Mouse (Mus musculus) MEL (cell line): ENCODE measurements around the gene Wdr1. TPM values are rescaled to one million over a fixed set of nuclear protein-coding genes. Genes with fewer than 3 reads are reported as not detected.

ENCODE experiments used
- DNase-seq: peaks from one replicate; pipeline ENCODE4 v3.0.0; 2011; ENCODE audit warnings: low read depth, low spot score
- H3K27ac ChIP-seq: 2 replicates; pipeline ENCODE4 v1.5.1; 2012; ENCODE audit warnings: low read depth, mild to moderate bottlenecking, control low read depth, low read length, moderate library complexity; ENCODE audit not compliant: control insufficient read depth
- H3K27me3 ChIP-seq, 2 experiments: fragments of 150-350 bp in 1 of 2; sonication (generic) in 1 of 2; 2 replicates each; pipeline ENCODE4 v1.6.1; 2012; ENCODE audit warnings: low read length in 2 of 2, mild to moderate bottlenecking in 2 of 2, improper control_type of control experiment in 1 of 2, moderate library complexity in 1 of 2; ENCODE audit not compliant: insufficient read depth in 2 of 2, control insufficient read depth in 1 of 2
- H3K36me3 ChIP-seq, 2 experiments: 2 replicates each; pipeline ENCODE4 v1.6.1; 2012 to 2014; ENCODE audit warnings: low read length in 2 of 2, improper control_type of control experiment in 1 of 2, inconsistent platforms in 1 of 2, mild to moderate bottlenecking in 1 of 2; ENCODE audit not compliant: insufficient read depth in 2 of 2, control insufficient read depth in 1 of 2
- H3K4me1 ChIP-seq, 2 experiments: fragments of 150-350 bp in 1 of 2; sonication (generic) in 1 of 2; 2 replicates each; pipeline ENCODE4 v1.6.1; 2012; ENCODE audit warnings: low read length in 2 of 2, improper control_type of control experiment in 1 of 2, mild to moderate bottlenecking in 1 of 2; ENCODE audit not compliant: insufficient read depth in 2 of 2, control insufficient read depth in 1 of 2
- H3K4me3 ChIP-seq, 2 experiments: fragments of 150-350 bp in 1 of 2; sonication (generic) in 1 of 2; 2 replicates each; pipeline ENCODE4 v1.5.1; 2012; ENCODE audit warnings: low read depth in 2 of 2, low read length in 2 of 2, mild to moderate bottlenecking in 2 of 2, moderate library complexity in 2 of 2, control low read depth in 1 of 2, improper control_type of control experiment in 1 of 2; ENCODE audit not compliant: control insufficient read depth in 1 of 2, insufficient read depth in 1 of 2
- H3K79me2 ChIP-seq: 2 replicates; pipeline ENCODE4 v1.6.1; 2012; ENCODE audit warnings: mild to moderate bottlenecking, low read length, moderate library complexity; ENCODE audit not compliant: control insufficient read depth, poor library complexity, insufficient read depth
- H3K9ac ChIP-seq: 2 replicates; pipeline ENCODE4 v1.6.1; 2012; ENCODE audit warnings: low read depth, mild to moderate bottlenecking, control low read depth, low read length, moderate library complexity; ENCODE audit not compliant: control insufficient read depth, poor library complexity, severe bottlenecking
- H3K9me3 ChIP-seq: fragments of 150-350 bp; sonication (generic); replicated peaks from 2 replicates; pipeline ENCODE4 v1.6.1; 2012; ENCODE audit warnings: mild to moderate bottlenecking, low read length, improper control_type of control experiment, moderate library complexity; ENCODE audit not compliant: insufficient read depth
- CTCF ChIP-seq, 3 experiments: IDR thresholded peaks in 2 of 3; conservative IDR thresholded peaks in 1 of 3; 2 replicates each; pipeline ENCODE4 v1.5.1; 2011 to 2012; ENCODE audit warnings: low read length in 3 of 3, low read depth in 2 of 3, mild to moderate bottlenecking in 2 of 3, improper control_type of control experiment in 1 of 3, inconsistent platforms in 1 of 3, mixed read lengths in 1 of 3, moderate library complexity in 1 of 3; ENCODE audit not compliant: control insufficient read depth in 1 of 3, insufficient read depth in 1 of 3, poor library complexity in 1 of 3, severe bottlenecking in 1 of 3
- E2F4 ChIP-seq: IDR thresholded peaks from 2 replicates; pipeline ENCODE4 v1.6.1; 2011; ENCODE audit warnings: low read depth, low read length, improper control_type of control experiment, borderline replicate concordance
- ETS1 ChIP-seq: IDR thresholded peaks from 2 replicates; pipeline ENCODE4 v1.6.1; 2012; ENCODE audit warnings: low read depth, mild to moderate bottlenecking, inconsistent platforms, low read length, improper control_type of control experiment, moderate library complexity
- GABPA ChIP-seq: IDR thresholded peaks from 2 replicates; pipeline ENCODE4 v1.6.1; 2012; ENCODE audit warnings: low read depth, mild to moderate bottlenecking, inconsistent platforms, low read length, improper control_type of control experiment, moderate library complexity
- GATA1 ChIP-seq: IDR thresholded peaks from 2 replicates; pipeline ENCODE4 v1.6.1; 2011; ENCODE audit warnings: low read depth, low read length, improper control_type of control experiment
- MEF2A ChIP-seq: IDR thresholded peaks from 2 replicates; pipeline ENCODE4 v1.6.1; 2014; ENCODE audit warnings: low read depth, mild to moderate bottlenecking, inconsistent platforms, low read length, improper control_type of control experiment; ENCODE audit not compliant: poor library complexity, insufficient replicate concordance, severe bottlenecking; ENCODE audit errors: extremely low read depth
- NELFE ChIP-seq: IDR thresholded peaks from 2 replicates; pipeline ENCODE4 v1.6.1; 2011; ENCODE audit warnings: low read depth, low read length, improper control_type of control experiment
- NRF1 ChIP-seq: IDR thresholded peaks from 2 replicates; pipeline ENCODE4 v1.6.1; 2014; ENCODE audit warnings: low read depth, mild to moderate bottlenecking, inconsistent platforms, low read length, improper control_type of control experiment, moderate library complexity; ENCODE audit not compliant: poor library complexity, insufficient read depth, severe bottlenecking
- POLR2AphosphoS2 ChIP-seq: IDR thresholded peaks from 2 replicates; pipeline ENCODE4 v1.6.1; 2011; ENCODE audit warnings: low read length, improper control_type of control experiment
- POLR2AphosphoS5 ChIP-seq: IDR thresholded peaks from 2 replicates; pipeline ENCODE4 v1.6.1; 2012; ENCODE audit warnings: low read depth, borderline replicate concordance, mild to moderate bottlenecking, inconsistent platforms, low read length, moderate library complexity, mixed read lengths
- RAD21 ChIP-seq: IDR thresholded peaks from 2 replicates; pipeline ENCODE4 v1.6.1; 2011; ENCODE audit warnings: mild to moderate bottlenecking, low read depth, low read length, improper control_type of control experiment
- SMC3 ChIP-seq: IDR thresholded peaks from 2 replicates; pipeline ENCODE4 v1.6.1; 2011; ENCODE audit warnings: low read depth, low read length, improper control_type of control experiment
- TCF12 ChIP-seq: IDR thresholded peaks from 2 replicates; pipeline ENCODE4 v1.6.1; 2014; ENCODE audit warnings: low read depth, mild to moderate bottlenecking, inconsistent platforms, low read length, improper control_type of control experiment, moderate library complexity
- UBTF ChIP-seq: IDR thresholded peaks from 2 replicates; pipeline ENCODE4 v1.6.1; 2012; ENCODE audit warnings: low read depth, mild to moderate bottlenecking, inconsistent platforms, low read length, improper control_type of control experiment, moderate library complexity, borderline replicate concordance; ENCODE audit not compliant: insufficient read depth
- ZC3H11A ChIP-seq: IDR thresholded peaks from 2 replicates; pipeline ENCODE4 v1.6.1; 2012; ENCODE audit warnings: low read depth, mild to moderate bottlenecking, inconsistent platforms, low read length, improper control_type of control experiment
- polyA plus RNA-seq, 2 experiments: library from polyadenylated mRNA; stranded (reverse) in 1 of 2; unstranded in 1 of 2; fragments of >175 nt in 1 of 2; fragments of >200 nt in 1 of 2; gene quantifications; 2 replicates each; pipeline versions ENCODE4 v1.2.1 to v1.2.4; 2012; ENCODE audit warnings: low replicate concordance in 2 of 2, low read depth in 1 of 2; ENCODE audit not compliant: insufficient read length in 2 of 2, insufficient read depth in 1 of 2, missing spikeins in 1 of 2
- total RNA-seq: library from RNA; depleted of rRNA; stranded (reverse); fragments of 300-350 nt; gene quantifications from 2 replicates; pipeline ENCODE4 v1.2.3, GENCODE M21; 2012

The Wdr1 gene
- total and polyA plus RNA-seq, 3 experiments = 144 to 174 TPM; not detected in 1

GRCm38 (mm10) chr5:38516267-38516666, 46.8 kb downstream of the Wdr1 start:
- peaks cover 0 to 6% of the 10 kb centered on the region in 2 experiments; a peak in 2 of 4 replicates for H3K36me3 ChIP-seq
- H3K9me3 ChIP-seq = no peaks in the 10 kb centered on the region
- TF ChIP-seq RAD21 (peak; percentile 91), ZC3H11A (peak; percentile 94), POLR2AphosphoS2 (no peak), CTCF (IDR thresholded peaks at IDR 0.05 in 2 of 3, conservative IDR thresholded peaks at IDR 0.05 in 1 of 3; ENCODE audit: control insufficient read depth in 1 of 3, insufficient read depth in 1 of 3, low read depth in 2 of 3, low read length in 3 of 3, poor library complexity in 1 of 3, severe bottlenecking in 1 of 3) (peak; percentile 66 to 91 (median 82)), GATA1 (no peak), SMC3 (peak; percentile 96)
- H3K27ac ChIP-seq = no peak overlapping the region
- 0 out of 2 replicates have a peak overlapping the region, but pooled peaks have one; percentile 5 for H3K9ac ChIP-seq
- peak overlapping the region in 1 of 2 experiments; percentile 33; a peak in 2 of 4 replicates for H3K4me3 ChIP-seq
- H3K4me1 ChIP-seq = peaks cover 0 to 5% of the 10 kb centered on the region in 2 experiments; a peak in 3 of 4 replicates
- H3K79me2 ChIP-seq = no peaks in the 10 kb centered on the region
- no peaks in the 10 kb centered on the region for H3K27me3 ChIP-seq
- peak; percentile 89 for DNase-seq

- Histone ChIP-seq H3K4me1 (peaks cover 0 to 15% of the 10 kb centered on the region in 2 experiments; a peak in 3 of 4 replicates), H3K9ac (no peak overlapping the region), H3K36me3 (peaks cover 0 to 16% of the 10 kb centered on the region in 2 experiments; a peak in 2 of 4 replicates), H3K4me3 (no peak overlapping the region), H3K79me2 (no peaks in the 10 kb centered on the region), H3K27me3 (no peaks in the 10 kb centered on the region), H3K9me3 (no peaks in the 10 kb centered on the region), H3K27ac (no peak overlapping the region)
- no peak for DNase-seq
- TF ChIP-seq TCF12 (no peak), POLR2AphosphoS5 (no peak), ETS1 (no peak), MEF2A (no peak), NELFE (no peak), E2F4 (no peak), NRF1 (no peak), UBTF (no peak), GABPA (no peak)
These were observed 50.0 kb downstream of the Wdr1 start for GRCm38 (mm10) chr5:38512991-38513390.
